Mouse (Mus musculus) yolk sac, embryonic 10.5 days (tissue): ENCODE measurements around the gene Ssh2.
A peak's percentile ranks its signal among the peaks of the same experiment; 100 is the strongest.
"Not testable (repeated sequence)": the region's sequence is repeated elsewhere in the genome, so short reads cannot be mapped to it uniquely, and the experiment has no call there.

Experiments
- DNase-seq: peaks from one replicate; pipeline ENCODE4 v3.0.0-alpha.2; 2017; ENCODE audit warnings: low spot score

Ssh2 gene

GRCm38 (mm10) chr11:77231514-77231913 lies 15.4 kb downstream of the Ssh2 start:
- DNase-seq, result no peak

- no peak for DNase-seq
Measured at GRCm38 (mm10) chr11:77235267-77235666, 19.2 kb downstream of the Ssh2 start.

- no peak for DNase-seq
Measured at GRCm38 (mm10) chr11:77239658-77240345, 23.7 kb downstream of the Ssh2 start.

GRCm38 (mm10) chr11:77240466-77241246 lies 24.6 kb downstream of the Ssh2 start:
- DNase-seq, result no peak

GRCm38 (mm10) chr11:77242912-77243311 lies 26.8 kb downstream of the Ssh2 start:
- no peak for DNase-seq

GRCm38 (mm10) chr11:77252826-77253225 lies 36.7 kb downstream of the Ssh2 start:
- no peak for DNase-seq

GRCm38 (mm10) chr11:77259441-77259840 lies 43.4 kb downstream of the Ssh2 start:
- DNase-seq, result no peak

- no peak for DNase-seq
Measured at GRCm38 (mm10) chr11:77267401-77267800, 51.3 kb downstream of the Ssh2 start.

- no peak for DNase-seq
Measured at GRCm38 (mm10) chr11:77276000-77276399, 59.9 kb downstream of the Ssh2 start.

GRCm38 (mm10) chr11:77278538-77278937 lies 62.5 kb downstream of the Ssh2 start:
- not testable (repeated sequence) for DNase-seq

- no peak for DNase-seq
Measured at GRCm38 (mm10) chr11:77280219-77280618, 64.1 kb downstream of the Ssh2 start.

GRCm38 (mm10) chr11:77291447-77291846 lies 75.4 kb downstream of the Ssh2 start:
- no peak for DNase-seq

- DNase-seq, result not testable (repeated sequence)
Measured at GRCm38 (mm10) chr11:77293673-77294072, 77.6 kb downstream of the Ssh2 start.

- DNase-seq, result no peak
Measured at GRCm38 (mm10) chr11:77297246-77297645, 81.2 kb downstream of the Ssh2 start.

GRCm38 (mm10) chr11:77307205-77307604 lies 91.1 kb downstream of the Ssh2 start:
- no peak for DNase-seq

GRCm38 (mm10) chr11:77308533-77308932 lies 92.4 kb downstream of the Ssh2 start:
- DNase-seq, result peak; percentile 16

GRCm38 (mm10) chr11:77317721-77318477 lies 101.8 kb downstream of the Ssh2 start:
- DNase-seq, result no peak

- DNase-seq, result no peak
Measured at GRCm38 (mm10) chr11:77318478-77319118, 102.5 kb downstream of the Ssh2 start.

GRCm38 (mm10) chr11:77321214-77321613 lies 105.1 kb downstream of the Ssh2 start:
- DNase-seq, result no peak

- no peak for DNase-seq
Measured at GRCm38 (mm10) chr11:77330529-77330928, 114.4 kb downstream of the Ssh2 start.

GRCm38 (mm10) chr11:77347273-77347672 lies 131.2 kb downstream of the Ssh2 start:
- DNase-seq, result no peak

- DNase-seq, result peak; percentile 85
Measured at GRCm38 (mm10) chr11:77348142-77348741, 132.2 kb downstream of the Ssh2 start.
